Mouse (Mus musculus) embryonic fibroblast, embryonic 13.5 days (primary cell): Measurements from ENCODE around the gene Cdh1. TPM values are rescaled to one million over a fixed set of nuclear protein-coding genes. Genes with fewer than 3 reads are reported as not detected.
A peak's percentile ranks its signal among the peaks of the same experiment; 100 is the strongest.

ENCODE experiments used
- H3K27ac ChIP-seq: 2 replicates; pipeline ENCODE4 v1.5.1; 2012; ENCODE audit warnings: low read length, control low read depth, inconsistent platforms; ENCODE audit not compliant: insufficient read depth
- H3K4me1 ChIP-seq: 2 replicates; pipeline ENCODE4 v1.6.1; 2011; ENCODE audit warnings: low read length; ENCODE audit not compliant: control insufficient read depth, insufficient read depth
- H3K4me3 ChIP-seq: 2 replicates; pipeline ENCODE4 v1.5.1; 2011; ENCODE audit warnings: mild to moderate bottlenecking, control low read depth, low read length; ENCODE audit not compliant: insufficient read depth
- CTCF ChIP-seq: IDR thresholded peaks from 2 replicates; pipeline ENCODE4 v1.5.1; 2011; ENCODE audit warnings: mild to moderate bottlenecking, control low read depth, low read length, moderate library complexity, borderline replicate concordance; ENCODE audit not compliant: insufficient read depth
- POLR2A ChIP-seq: IDR thresholded peaks from 2 replicates; pipeline ENCODE4 v1.6.1; 2011; ENCODE audit warnings: low read depth, mild to moderate bottlenecking, control low read depth, low read length, moderate library complexity
- polyA plus RNA-seq: library from polyadenylated mRNA; stranded (reverse); fragments of >200 nt; gene quantifications from 2 replicates; pipeline ENCODE4 v1.2.4, GENCODE M21; 2011; ENCODE audit warnings: low read depth; ENCODE audit not compliant: missing spikeins, insufficient read length

Cdh1 gene
- polyA plus RNA-seq, 1 experiment = not detected

DNA sequence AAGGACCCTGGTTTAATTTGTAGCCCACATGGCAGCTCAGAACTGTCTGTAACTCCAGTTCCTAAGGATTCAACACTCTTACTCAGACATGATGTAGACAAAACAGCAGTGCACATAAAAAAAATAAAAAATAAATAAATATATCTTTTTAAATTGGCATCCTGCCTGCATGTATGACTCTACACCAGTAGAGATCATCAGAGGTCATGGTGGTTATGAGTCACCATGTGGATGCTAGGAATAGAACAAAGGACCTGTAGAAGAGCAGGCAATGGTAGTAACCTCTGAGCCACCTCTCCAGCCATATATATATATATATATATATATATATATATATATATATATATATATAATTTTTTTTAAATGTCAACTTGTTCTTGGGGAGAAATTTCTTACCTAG lies 52.9 kb downstream of the Cdh1 start:
- no peak overlapping the region for H3K4me3 ChIP-seq
- no peak overlapping the region for H3K27ac ChIP-seq
- no peak for TF ChIP-seq POLR2A
- H3K4me1 ChIP-seq = no peaks in the 10 kb centered on the region; the same call in 1 of the 2 replicates

- TF ChIP-seq POLR2A = no peak
- TF ChIP-seq CTCF = no peak
- H3K4me3 ChIP-seq = no peak overlapping the region
- H3K4me1 ChIP-seq = no peaks in the 10 kb centered on the region
- H3K27ac ChIP-seq = no peak overlapping the region
Observed at GRCm38 (mm10) chr8:106672786-106673185, 69.6 kb downstream of the Cdh1 start.

- Histone ChIP-seq H3K4me1 (no peaks in the 10 kb centered on the region), H3K4me3 (no peak overlapping the region), H3K27ac (no peak overlapping the region)
- TF ChIP-seq POLR2A (no peak), CTCF (no peak)
Observed at GRCm38 (mm10) chr8:106674318-106674717, 71.2 kb downstream of the Cdh1 start.

- no peak overlapping the region for H3K27ac ChIP-seq
- TF ChIP-seq POLR2A = no peak
- no peak for TF ChIP-seq CTCF
- no peaks in the 10 kb centered on the region for H3K4me1 ChIP-seq
- no peak overlapping the region for H3K4me3 ChIP-seq
Observed at GRCm38 (mm10) chr8:106674894-106675293, 71.7 kb downstream of the Cdh1 start.

DNA sequence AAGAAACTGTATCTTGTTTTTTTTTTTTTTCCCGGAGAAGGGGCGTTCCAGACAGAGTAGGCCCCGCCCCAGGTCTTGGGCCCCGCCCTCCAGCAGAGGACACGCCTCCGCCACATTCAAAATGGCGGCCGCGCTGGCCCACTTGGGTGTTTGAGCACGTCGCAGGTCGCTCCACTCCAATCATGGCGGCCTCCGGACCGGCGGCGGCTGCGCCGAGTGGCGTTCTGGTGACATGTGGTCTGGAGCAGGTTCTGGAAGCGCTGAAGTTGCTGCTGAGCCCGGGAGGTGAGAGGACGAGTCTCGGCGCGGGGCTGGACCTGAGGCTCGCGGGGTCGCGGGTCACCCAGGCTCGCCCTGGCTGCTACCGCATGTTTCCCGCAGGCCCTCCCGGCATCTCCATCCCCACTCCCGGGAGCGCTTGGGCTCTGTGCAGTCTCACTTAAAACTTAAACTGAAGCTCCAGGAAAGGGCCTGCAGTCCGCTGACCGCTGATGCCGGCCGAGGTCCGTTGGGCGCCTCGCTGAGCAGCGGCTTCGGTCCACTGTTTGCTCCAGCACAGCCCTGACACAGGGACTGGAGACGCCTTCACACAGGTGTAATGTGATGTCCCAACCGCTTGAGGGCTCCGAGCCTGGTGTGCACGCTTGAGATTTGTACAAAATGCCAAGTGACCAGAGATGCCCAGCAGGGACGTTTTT lies 80.0 kb downstream of the Cdh1 start, which contains the start of gene Tango6:
Gene Tango6, plus strand, starts transcription at position 98 of the 698 bp plus-strand sequence.
- Histone ChIP-seq H3K4me3 (peak within 1 kb of the TSS; percentile 73), H3K4me1 (no peaks in the 10 kb centered on the region), H3K27ac (peak within 1 kb of the TSS; percentile 72)
- peak; percentile 62; the same call in 1 of the 2 replicates for TF ChIP-seq CTCF
- TF ChIP-seq POLR2A = peak; percentile 95

- no peak overlapping the region for H3K4me3 ChIP-seq
- TF ChIP-seq CTCF (no peak), POLR2A (no peak)
- no peaks in the 10 kb centered on the region for H3K4me1 ChIP-seq
Observed at GRCm38 (mm10) chr8:106684387-106684786, 81.2 kb downstream of the Cdh1 start.

DNA sequence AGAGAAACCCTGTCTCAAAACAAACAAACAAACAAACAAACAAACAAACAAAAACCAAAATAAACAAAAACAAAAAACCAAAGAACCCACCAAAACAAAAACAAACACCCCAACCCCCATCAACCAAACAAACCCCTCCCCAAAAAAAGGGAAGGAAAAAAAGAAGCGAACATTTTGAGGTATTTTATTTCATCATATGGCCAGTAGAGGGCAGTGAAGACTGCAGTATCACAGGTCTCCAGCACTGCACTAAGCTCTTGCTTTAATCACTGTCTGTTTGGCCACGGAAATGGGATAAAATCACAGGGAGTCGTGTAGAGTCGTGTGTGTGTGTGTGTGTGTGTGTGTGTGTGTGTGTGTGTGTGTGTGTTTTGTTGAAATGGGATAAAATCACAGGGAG lies 84.3 kb downstream of the Cdh1 start:
- TF ChIP-seq CTCF = 0 out of 2 replicates have a peak, but pooled peaks have one; percentile 4
- TF ChIP-seq POLR2A = no peak
- no peak overlapping the region for H3K4me3 ChIP-seq
- no peaks in the 10 kb centered on the region for H3K4me1 ChIP-seq
- H3K27ac ChIP-seq = no peak overlapping the region

More at GRCm38 (mm10) chr8:106684387-106684786, 81.2 kb downstream of the Cdh1 start:
- no peak overlapping the region for H3K27ac ChIP-seq

DNA sequence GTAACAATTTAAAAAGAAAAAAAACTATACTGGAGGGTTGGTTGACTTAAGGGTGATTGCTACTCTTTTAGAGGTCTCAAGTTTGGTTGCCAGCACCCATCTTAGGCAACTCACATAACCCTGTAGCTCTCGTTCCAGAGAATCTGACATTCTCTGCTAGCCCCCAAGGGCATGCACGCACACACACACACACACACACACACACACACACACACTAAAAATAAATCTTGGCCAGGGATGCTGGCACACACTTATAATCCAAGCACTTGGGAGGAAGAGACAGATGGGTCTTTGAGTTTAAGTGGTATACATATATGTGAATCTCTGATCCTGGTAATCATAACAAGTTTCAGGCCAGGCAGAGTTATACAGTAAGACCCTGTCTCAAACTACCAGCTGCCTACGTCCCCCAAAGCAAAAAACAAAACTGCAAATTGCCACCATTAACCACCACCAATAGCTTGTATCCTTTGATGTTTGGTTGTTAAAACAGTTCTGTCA lies 94.6 kb downstream of the Cdh1 start:
- H3K4me1 ChIP-seq = peaks cover 3% of the 10 kb centered on the region; the same call in 1 of the 2 replicates
- TF ChIP-seq POLR2A (no peak), CTCF (no peak)
- no peak overlapping the region for H3K4me3 ChIP-seq
- no peak overlapping the region for H3K27ac ChIP-seq

GRCm38 (mm10) chr8:106699588-106699987 lies 96.4 kb downstream of the Cdh1 start:
- Histone ChIP-seq H3K4me1 (peaks cover 3% of the 10 kb centered on the region; the same call in 1 of the 2 replicates), H3K4me3 (no peak overlapping the region), H3K27ac (no peak overlapping the region)
- TF ChIP-seq CTCF (peak; percentile 48; the same call in 1 of the 2 replicates), POLR2A (no peak)

DNA sequence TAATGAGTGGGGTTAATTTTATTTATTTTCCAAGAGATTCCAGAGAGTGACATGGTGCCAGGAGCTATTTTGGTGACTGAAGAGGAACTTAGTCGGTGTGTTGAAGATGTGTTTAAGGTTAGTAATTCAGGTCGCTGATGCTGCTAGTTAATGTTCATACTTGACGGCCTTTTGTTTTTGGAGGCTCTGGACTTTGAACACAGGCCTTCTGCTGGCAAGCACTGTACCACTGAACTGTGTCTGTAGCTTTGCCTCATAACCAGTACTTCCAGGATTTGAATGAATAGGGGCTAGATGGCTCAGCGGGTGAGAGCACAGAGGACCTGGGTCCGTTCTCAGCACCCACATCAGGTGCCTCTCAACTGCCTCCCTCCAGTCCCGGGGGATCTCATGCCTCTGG lies 97.0 kb downstream of the Cdh1 start:
- peaks cover 3% of the 10 kb centered on the region; the same call in 1 of the 2 replicates for H3K4me1 ChIP-seq
- no peak overlapping the region for H3K27ac ChIP-seq
- no peak overlapping the region for H3K4me3 ChIP-seq
- TF ChIP-seq CTCF (no peak), POLR2A (no peak)
